Mouse (Mus musculus): Measurements from ENCODE around the gene BC034090.
"Not testable (repeated sequence)": the region's sequence is repeated elsewhere in the genome, so short reads cannot be mapped to it uniquely, and the experiment has no call there.

The BC034090 gene

DNA sequence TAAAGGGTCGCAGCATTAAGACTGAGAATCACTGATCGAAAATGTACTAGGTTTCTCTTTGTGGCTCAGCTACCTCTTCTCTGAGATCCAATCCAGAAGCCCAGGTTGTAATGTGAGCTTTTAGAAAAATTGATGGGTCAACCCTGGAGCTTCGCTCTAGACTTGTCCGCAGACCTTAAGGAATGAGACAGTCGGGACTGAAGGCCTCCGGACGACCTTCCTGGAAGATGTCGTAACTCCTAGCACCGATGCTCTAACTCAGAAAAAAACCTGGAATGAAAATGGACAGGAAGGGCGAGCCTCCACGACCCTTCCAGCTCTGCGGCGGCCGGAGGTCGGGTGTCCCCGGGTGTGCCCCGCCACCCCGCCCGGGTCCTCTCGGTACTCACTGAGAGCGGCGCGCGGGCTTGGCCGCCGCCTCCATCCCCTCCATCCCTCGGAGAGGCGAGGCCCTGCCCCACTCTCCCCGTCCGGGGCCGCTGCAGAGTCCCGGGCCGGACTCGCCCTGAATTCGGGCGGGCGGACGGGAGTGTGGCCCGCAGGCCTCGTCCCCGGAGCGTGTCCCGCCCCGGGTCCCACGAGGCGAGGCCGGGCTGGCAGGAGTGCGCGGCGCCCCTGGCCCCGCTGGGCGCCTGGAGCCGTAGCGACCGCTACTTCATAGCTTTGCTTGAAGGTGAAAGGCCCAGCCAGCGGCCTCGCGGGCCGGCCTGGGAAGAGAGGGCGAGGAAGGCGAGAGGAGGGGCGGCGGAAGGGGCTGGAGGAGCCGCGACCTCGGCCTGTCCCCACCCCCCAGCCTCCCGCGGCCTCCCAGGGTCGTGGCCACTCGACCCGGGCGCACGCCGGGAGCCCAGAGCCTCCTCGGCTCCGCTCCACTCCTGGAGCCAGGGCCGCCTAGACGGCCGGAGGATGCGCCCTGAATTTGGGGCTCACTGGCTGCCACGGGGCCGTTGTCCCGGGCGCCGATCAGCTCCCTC, at the start of gene BC034090:
Gene BC034090 (minus strand): TSS at position 648 of the 974 bp plus-strand sequence.
- DNase-seq (ENCODE audit: low read depth, low spot score) = no peak

DNA sequence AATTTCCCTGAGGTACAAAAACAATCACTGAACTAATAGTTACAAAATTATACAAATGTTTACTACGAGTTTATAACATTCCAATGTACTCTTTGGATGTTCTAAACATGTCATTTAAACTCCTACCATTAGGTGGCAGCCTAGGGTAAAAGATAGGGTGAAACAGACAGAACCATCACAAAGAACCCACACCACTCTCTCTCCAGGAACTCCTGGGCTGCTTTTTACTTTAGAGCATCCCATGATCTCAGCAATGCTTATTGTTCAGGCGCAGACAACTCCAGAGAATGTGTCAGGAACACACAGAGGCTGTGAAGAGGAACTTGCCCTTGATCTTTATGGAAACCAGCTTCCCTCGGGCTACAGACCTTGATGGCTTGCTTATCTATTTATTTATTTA, 49.2 kb upstream of the BC034090 start:
- DNase-seq (ENCODE audit: low read depth, low spot score) = peak; percentile 81

DNA sequence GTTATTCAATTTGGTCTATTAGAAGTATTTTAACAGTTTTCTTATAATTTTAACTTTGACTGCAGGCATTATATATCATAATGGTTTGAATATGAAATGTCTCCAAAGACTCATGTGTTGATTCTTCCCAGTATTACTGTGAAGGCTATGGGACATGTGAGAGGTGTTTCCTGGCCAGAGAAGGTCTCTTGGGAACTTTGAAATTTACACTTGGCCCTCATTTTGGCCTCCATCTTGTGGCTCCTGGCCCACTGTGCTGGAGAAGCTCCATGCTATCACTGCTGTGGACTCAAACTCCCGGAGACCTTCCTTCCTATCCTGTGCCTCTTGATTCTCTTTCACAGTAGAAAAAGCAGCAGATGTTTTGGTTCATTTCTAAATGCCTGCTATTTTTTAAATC, 45.2 kb upstream of the BC034090 start:
- no peak for DNase-seq (ENCODE audit: low read depth, low spot score)

DNA sequence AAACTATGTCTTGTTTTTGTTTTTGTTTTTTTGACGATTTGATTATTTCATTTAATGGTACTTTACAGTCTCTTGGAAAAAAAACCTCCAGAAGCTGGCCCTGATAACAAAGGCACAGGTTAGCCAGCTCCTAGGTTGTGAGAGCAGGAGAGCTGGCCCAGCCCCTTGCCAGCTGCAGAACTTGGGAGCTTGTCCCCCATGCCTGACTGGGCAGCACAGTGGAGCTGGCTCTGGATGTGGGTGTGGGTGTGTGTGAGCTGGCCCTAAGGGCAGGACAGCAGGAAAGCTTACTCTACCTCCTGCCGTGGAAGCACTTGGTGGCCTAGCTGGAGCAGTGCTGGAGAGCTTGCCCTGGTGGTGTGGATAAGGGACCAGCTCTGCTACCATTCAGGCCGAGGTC, 43.8 kb upstream of the BC034090 start:
- DNase-seq (ENCODE audit: low read depth, low spot score) = no peak

DNA sequence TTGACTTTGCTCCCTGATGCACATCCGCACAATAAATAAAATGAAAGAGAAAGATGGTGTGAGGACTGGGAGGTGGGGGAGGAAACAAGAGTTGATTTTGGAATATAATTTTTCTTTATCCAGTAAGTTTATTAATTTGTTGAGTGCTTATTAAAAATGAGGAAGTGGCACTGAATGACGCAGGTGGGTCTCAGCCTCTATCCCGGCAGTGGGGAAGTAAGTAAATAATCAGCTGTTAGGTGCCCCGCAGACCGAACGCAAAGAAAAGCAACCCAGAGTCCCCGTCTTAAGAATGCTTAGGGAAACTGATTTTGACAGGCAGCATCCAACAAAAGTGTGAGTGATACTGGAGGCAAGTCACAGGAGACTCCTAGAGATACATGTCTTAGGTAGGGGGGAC, 39.6 kb upstream of the BC034090 start:
- DNase-seq (ENCODE audit: low read depth, low spot score) = no peak

DNA sequence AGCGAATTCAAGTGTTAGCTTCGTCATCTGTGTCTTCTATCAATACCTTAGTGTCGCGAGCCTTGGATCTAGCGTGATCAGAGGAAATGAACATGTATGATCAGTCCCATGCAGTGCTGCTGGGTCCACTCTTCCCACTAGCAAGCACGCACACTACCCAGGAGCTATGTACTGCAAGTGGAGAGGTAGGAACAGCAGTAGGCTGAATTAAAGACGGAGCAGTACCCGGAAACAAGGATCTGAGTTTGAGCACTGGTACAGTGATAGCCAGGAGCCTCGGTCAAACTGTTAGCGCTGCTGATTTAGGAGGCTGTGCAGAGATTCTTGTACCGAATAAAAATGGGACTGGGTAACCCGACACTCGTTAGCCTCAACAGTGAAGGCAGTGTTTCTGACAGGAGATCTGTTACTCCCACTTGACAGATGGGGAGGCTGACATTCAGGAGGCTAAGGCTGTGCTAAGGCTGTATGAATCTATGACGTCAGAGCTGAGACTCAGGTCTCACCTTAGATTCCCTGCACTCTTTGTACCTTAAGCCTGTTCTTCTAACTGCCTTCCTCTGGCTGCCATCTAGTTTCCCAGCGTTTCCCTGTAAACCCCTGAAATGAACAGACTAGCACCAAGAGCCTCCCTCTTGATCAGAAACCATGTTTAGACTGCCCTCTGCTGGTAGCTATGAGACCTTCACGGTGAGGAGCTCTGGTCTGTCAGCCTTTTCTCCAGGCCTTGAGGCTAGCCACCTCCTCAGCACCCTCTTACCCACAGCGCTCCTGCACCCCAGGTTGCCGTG, 37.0 kb upstream of the BC034090 start:
- DNase-seq (ENCODE audit: low read depth, low spot score) = peak; percentile 77

DNA sequence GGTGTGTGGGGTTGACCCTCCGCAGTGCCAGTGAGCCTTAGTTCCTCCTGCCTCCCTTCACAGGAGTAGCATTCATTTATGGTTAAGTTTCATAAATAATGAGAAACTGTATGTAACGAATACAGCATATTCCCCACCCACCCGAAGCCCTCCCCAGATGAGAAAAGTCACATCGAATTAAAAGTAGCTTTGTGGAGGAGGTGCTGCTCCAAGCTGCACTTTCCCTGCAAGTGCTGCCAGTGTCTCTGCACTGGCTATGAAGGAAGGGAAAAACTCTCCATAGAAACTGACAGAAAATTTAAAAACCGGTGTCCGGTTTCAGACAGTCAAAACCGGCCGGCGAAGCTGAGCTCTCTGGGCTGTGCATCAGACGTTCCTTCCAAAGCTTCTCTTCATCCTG, 36.1 kb upstream of the BC034090 start:
- DNase-seq (ENCODE audit: low read depth, low spot score) = no peak

DNA sequence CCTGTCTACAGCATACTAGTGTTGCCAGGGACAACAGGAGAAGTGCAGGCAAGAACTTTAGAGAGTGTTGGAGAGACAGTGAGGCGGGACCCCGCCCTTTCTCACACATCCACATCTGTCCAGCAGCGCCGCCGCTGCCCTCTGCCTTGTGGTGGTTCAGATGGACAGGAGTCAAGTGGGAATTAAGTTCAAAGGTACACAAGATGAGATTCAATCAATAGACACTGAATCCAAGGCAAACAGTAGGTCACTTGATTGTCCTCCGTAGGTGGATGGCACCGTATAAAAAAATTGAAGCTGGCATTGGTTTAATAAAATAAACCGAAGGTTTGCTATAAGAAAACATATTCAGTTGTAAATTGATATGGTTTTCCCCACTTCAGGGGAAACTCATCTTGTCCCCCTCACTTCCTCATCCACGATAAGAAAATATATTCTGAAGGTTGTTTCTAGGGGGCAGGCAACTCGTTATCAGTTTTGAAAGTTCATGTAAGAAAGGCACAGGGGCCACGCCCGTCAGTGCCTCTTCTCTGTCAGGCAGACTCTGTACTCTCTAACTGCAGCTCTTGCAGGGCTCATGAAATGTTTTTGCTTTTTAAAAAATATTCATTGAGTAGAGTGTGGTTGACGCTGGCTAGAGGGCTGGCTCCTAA, 32.3 kb upstream of the BC034090 start:
- DNase-seq (ENCODE audit: low read depth, low spot score) = no peak

DNA sequence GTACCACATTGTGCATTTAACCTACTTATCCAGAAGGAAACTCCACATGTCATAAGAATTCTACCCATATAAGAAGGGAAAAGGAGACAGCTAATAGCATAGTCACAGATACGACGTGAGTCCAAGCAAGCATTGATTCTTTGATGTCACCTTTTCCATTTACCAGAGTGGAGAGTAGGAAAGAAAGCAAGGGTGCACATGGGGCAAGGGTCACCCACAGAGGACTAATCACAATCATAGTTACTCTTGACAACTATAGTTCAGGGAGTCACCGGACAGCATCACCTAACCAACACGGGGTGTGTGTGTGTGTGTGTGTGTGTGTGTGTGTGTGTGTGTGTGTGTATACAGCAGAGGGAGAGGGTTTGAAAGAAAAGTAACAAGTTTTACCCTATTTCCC, 31.5 kb upstream of the BC034090 start:
- DNase-seq (ENCODE audit: low read depth, low spot score) = no peak

DNA sequence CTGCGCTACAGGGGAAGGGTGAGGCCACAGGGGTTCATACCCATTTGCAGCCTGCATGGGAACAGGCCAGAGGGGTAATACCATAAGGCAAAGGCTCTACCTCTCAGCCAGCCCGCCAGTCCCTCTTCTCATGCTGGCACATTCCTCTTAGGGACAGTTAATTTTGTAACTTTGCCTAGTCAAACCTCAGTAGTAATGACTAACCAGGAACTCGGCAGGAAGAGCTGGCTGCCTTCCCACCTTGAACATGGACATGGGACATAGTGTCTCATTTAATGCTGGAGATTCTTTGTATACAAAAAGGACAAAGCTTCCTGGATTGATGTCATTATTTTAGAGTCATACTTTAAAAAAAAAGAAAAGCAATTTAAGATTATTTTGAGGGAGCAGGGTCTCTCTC, 30.7 kb upstream of the BC034090 start:
- DNase-seq (ENCODE audit: low read depth, low spot score) = no peak

DNA sequence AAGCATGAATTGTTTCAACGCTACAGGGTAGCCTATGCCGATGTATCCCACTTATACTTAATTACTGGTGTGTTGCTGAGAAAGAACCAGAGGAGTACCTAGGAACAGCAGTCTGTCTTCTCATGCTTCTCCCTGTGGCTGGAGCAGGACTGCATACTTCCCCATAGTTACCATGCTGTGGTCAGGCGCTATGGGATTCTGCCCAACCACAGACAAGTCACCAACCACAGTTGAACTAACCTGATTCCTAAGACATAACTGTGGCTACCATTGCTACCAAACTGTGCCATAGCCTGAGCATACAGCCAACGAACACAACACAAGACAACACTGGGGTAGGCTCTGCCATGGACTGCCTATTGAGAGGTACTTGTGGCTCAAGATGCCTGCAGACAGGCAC, 28.7 kb upstream of the BC034090 start:
- DNase-seq (ENCODE audit: low read depth, low spot score) = no peak

DNA sequence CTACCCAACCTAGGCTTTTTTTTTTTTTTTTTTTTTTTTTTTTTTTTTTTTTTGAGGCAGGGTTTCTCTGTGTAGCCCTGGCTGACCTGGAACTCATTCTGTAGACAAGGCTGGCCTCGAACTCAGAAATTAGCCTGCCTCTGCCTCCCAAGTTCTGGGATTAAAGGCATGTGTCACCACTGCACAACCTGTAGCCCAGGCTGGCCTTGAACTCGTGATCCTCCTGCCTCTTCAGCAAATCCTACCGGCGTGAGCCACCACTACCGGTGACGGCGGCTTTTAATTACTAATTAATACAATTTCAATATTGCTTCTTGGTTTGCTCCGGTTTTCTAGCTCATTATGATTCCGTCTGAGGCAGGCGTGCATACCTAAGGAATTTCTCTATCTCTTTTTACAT, 18.3 kb upstream of the BC034090 start:
- not testable (repeated sequence) for DNase-seq (ENCODE audit: low read depth, low spot score)

DNA sequence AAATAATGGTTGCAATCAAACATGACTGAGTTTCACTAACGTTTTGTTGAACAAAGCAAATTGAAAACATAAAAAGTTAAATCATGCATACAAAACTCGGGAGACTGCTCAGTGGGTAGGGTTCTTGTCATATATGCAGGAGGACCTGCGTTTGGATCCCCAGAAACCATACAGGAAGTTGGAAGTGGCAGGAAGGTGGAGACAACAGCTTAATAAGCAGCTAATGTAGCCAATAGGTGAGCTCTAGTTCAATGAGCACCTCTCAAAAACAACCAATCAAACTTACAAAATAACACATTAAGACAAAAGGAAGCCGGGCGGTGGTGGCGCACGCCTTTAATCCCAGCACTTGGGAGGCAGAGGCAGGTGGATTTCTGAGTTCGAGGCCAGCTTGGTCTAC, 10.1 kb upstream of the BC034090 start:
- no peak for DNase-seq (ENCODE audit: low read depth, low spot score)

DNA sequence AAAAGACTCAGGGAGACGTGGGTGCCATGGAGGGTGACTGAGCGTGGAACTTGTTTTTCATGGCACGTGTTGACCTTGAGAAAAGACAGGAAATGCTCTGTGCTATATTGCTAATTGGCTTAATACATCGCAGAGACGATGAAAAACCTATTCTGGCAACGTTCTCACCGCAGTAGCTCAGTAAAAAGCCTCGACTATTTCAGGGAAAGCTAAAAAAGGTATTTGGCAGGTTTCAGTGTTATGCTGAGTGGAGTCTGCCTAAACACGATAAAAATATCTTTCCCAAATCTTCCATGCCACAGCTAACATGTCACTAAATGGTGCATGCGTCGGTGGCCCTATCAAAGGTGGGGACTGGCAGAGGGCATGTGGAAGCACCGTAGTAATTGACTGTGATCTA, 8.9 kb upstream of the BC034090 start:
- no peak for DNase-seq (ENCODE audit: low read depth, low spot score)

DNA sequence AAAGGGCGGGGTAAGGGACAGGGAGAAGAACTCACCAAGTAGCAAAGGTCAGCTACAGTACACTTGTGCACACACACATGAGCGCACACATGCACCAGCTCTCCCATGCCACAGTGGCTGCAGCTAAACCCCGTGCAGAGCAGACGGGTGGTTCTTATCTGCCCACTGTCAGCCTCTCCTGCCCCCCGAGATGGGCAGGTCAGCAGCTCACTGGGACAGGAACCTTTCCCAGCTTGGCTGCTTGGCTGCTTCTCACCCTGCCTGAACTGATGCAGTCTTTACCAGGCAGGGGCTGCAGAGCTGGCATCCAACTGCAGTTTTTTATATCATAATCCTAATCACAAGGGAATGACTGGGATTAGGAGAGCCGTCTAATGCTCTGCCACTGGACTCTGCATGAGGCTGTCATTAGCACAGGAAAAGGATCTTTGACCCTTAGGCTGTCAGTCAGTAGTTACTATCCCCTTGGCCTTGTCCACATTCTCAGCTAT, 8.4 kb upstream of the BC034090 start:
- DNase-seq (ENCODE audit: low read depth, low spot score) = no peak

DNA sequence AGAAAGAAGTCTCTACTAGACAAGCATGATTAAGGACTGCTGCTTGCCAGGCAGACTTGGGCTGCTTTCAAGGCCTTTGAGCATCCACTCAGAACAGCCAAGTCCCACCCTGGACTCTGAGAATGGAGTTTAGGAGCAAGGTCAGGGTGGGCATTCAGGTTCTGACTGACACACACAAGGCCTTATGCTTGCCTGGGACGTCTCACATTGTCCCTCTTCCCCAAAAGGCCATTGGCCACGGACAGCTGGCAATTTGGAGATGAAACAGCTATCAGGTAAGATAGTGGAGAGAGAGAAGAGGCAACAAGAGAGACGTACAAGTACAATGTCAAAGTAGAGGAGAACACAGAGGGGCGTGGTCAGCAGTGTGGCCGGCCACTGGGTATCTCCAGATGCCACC, 7.4 kb upstream of the BC034090 start:
- DNase-seq (ENCODE audit: low read depth, low spot score) = no peak

DNA sequence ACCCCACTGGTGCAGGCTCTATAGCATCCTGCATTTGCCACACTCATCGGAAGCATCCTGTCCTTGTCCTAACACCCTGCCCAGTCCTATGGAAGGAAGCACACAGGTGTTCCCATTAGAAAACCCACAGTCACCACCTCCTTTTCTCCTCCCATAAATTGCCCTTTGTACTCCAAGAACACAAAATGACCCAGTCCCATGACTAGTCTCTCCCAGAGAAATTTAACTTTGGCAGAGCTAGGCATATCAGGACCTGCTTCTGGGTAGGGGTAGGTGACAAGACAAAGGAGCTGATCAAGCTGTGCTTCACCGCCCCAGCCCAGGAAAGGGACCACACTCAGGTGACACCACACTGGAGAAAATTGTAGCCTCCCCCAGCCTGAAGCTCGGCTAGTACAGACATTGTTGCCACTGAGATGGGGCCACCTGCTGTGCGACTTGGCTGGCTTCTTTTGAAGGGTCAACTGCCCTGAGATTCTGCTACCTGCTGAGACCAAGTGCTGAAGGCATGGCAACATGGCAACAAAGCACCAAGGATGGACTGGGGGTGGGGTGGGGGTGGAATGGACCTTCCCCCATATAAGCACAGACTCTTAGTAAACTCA, 6.4 kb upstream of the BC034090 start:
- DNase-seq (ENCODE audit: low read depth, low spot score) = no peak

DNA sequence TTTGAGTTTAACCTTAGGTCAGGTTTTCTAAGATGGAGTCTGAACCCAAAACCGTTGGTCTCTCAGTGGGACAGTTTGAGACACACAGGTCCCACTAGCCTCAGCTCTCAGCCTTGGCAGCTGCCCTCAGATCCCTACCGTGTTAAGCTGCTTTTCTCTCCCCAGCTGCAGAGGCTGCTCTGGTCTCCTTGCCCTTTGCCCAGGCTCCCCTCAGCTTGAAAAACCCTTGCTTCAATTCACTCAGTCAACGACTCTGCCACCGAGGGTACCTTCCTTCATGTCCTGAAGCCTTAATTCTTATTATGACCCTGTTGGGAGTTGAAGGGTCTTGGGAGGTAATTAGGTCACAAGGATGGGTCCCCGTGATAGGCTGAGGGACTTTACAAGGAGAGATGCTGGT, 5.7 kb upstream of the BC034090 start:
- DNase-seq (ENCODE audit: low read depth, low spot score) = no peak

DNA sequence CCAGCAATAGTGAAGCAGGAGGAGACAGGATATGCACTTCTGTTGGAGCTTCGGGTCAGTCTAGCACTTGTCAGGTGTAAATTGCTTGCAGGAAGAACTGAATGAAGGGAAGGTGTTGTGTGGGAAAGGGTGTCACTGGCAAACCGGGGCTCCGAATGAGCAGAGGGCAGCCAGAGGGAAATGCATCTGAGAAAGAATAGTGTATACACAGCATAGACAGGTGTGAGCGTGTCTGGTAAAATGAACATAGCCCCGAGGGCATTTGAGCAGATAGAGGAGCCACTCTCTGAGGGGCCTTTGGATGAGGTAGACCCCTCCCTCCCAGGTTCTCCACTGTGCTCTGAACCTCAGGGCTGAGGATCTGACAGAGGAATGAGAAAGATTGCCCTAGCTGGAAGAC, 3.8 kb upstream of the BC034090 start:
- DNase-seq (ENCODE audit: low read depth, low spot score) = no peak

DNA sequence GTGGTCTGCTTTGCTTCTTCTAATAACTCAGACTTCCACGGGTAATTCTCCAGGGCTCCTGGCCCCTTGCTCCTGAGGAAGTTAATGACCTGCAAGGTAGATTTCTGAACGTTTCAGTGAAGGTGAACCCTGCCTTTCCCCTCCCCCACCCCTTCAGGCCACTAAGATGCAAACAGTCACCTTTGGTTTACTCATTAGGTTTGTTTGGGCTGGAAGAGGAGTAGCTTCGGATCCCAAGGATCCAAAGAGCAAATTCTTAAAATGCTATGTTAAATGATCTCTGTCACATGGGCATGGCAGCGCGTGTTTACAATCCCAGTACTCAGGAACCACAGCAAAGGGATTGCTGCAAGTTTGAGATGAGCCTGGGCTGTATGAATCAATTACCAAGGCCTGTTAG, 3.2 kb upstream of the BC034090 start:
- no peak for DNase-seq (ENCODE audit: low read depth, low spot score)

DNA sequence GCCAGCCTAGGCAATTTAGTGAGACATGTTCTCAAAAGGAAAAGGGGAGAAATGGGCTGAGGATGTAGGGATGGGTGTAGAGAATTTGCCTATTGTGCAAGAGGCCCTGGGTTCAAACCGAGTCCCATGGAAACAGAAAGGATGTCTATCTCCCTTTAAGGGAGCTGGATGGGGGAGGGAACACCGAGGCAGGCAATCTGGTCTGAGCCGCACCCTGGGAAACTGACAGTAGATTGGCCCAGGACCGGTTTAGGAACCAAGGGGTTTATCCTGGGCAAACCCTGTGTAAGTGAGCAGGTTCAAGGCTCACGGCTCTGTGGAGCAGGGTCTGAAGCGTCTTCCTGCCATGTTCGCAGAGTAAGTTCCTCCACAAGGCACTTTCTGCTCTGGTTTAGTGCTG, 1.3 kb upstream of the BC034090 start:
- no peak for DNase-seq (ENCODE audit: low read depth, low spot score)

DNA sequence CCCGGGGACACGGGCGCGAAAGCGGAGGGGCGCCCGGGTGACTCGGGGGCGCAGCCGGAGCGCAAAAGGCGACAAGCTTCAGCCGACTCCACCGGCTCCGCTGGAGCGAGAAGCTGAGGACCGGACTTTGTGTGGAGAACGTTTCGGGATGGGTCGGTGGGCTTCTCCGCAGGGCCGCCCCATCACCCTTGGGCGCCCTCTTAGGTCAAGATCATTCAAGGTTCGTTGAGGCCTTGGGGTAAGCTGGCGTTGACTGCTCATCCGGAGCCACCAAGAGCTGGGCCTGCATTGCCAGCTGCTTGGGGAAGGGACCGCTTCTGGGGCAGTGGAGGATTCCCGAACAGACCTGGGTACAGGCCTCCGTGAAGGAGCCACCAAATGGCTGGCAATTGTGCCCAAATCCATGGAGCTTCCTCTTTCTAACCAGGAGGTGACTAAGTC, 547 bp upstream of the BC034090 start:
- no peak for DNase-seq (ENCODE audit: low read depth, low spot score)
